Mouse (Mus musculus): ENCODE data around the gene Olfr193.
"Not testable (repeated sequence)": the region's sequence is repeated elsewhere in the genome, so short reads cannot be mapped to it uniquely, and the experiment has no call there.

The Olfr193 gene

DNA sequence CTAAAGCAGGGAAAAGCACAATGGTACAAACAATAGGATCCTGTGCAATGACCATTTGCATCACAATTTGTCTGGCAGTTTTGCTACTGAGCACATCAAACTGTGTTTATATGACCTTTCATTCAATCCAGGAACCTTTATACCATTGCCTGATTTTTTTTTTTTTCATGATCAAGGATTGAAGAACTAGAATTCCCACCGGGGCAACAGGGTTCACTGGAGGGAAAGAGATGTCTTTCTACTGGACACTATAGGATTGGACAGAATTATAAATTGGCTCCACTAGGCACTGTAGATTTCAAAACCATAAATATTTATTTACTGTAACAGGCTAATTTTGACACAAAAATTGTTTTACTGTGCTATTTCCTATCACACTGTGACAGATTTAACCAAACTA is at the start of gene Olfr193:
TSS of gene Olfr193 (minus strand) at position 101 of the 400 bp plus-strand sequence.
- no peak for DNase-seq (ENCODE audit: extremely low spot score, low read depth, low spot score)

DNA sequence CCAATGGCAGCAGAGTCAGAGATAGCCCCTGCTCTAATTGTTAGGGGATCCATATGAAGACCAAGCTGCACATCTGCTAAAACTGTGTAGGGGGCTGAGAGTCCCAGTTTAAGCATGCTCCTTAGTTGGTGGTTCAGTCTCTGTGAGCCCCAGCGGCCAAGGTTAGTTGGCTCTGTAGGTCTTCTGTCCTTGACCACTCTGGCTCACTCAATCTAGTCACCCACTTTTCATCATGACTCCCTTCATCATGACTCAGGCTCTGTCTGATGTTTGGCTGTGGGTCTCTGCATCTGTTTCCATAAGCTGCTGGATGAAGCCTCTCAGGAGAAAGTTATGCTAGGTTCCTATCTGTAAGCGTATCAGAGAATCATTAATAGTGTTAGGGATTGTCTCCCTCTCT is 40.3 kb upstream of the Olfr193 start:
- DNase-seq (ENCODE audit: extremely low spot score, low read depth, low spot score): no peak

DNA sequence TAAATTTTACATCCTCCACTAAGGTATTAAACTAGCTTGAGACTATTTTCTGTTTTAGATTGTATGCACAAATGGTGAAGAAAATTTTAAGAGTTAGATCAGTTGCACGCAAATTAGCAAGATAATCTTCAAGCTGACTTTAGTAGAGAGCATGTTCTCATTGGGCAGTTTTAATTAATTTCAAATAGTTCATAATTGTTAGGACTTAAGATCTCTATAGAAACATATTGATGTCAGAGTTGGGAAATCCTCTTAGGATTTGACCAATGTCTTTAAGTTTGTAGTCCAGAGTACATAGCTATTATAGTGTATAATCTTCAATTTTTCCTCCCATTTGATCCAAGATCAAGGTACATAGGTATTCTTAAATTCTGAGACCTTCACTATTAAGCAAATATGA is 35.1 kb upstream of the Olfr193 start, which contains the start of gene Olfr195:
TSS of gene Olfr195 (plus strand) at position 301 of the 400 bp plus-strand sequence.
- DNase-seq (ENCODE audit: extremely low spot score, low read depth, low spot score): no peak

DNA sequence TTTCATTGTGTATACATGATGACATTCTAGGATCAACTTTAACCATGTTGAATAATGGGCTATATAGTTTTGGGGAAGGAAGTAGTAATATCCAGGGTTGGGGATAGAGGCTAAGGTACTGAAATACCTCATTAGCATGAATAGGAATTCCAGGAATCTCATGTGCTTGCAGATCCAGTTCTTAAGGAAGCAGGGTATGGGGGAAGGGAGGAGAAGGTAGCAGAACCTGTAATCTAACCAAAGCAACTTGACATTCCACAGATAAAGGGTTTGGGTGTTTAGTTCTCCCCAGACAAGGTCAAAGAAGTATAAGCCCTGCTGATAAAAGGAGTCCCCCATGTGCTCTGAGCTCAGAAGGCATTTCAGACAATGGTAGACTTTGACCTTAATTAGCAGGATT is 29.4 kb upstream of the Olfr193 start:
- DNase-seq (ENCODE audit: extremely low spot score, low read depth, low spot score): no peak

DNA sequence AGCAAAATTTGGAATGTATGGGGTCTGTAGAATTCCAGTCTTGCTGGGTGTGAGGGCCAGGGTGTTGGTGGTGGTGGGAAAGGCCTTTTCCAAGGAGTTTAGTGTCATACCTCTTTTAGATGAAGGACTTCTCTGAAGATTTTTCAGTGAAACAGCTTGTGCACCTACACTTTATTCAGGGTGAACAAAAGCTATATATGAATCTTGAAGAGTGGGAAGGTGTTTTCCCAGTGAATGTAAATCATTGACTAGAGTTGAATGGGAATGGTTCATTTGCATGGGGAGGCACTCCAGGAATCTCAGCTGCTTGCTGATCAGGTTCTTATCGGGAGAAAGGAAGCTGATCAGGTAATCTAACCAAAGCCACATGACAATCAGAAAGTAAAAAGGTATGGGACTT is 19.1 kb upstream of the Olfr193 start:
- no peak for DNase-seq (ENCODE audit: extremely low spot score, low read depth, low spot score)

DNA sequence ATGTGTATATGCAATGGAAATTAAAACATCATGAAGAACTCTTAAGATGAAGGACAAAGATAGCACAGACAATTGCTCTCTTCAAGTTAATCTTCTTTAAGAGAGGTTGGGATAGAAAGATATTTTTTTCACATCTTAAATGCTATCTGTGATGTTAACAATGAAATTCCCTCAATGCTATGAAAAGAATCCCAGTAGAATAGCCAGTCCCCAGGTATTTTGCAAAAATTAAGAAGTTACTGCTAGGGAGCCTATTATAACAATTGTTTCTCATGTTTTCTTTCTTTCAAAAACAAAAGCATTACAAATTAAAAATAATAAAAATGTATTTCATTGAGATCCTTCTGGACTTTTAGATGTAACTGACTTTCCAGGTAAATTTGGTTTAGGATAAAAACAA is 9.3 kb upstream of the Olfr193 start, which contains the start of gene Olfr194:
TSS of gene Olfr194 (minus strand) at position 101 of the 400 bp plus-strand sequence.
- DNase-seq (ENCODE audit: extremely low spot score, low read depth, low spot score): no peak

DNA sequence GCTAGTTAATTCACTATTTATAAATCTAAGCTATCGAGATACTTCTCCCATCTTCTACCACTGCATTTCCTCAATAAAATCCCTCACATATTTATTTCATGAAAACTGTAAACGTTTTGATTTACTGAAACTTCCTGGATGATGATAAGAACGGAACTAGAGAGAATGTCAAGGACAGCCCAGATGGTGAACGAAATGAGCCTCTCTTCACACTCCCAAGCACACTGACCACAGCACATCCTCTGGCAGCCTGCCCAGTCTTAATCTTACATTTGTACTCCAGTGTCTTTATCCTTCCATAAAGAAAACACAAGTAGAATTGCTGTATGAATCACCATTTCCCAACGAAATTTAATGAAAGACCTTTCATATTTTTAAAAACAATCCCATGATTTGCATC is 3.2 kb downstream of the Olfr193 start:
- DNase-seq (ENCODE audit: extremely low spot score, low read depth, low spot score): not testable (repeated sequence)

DNA sequence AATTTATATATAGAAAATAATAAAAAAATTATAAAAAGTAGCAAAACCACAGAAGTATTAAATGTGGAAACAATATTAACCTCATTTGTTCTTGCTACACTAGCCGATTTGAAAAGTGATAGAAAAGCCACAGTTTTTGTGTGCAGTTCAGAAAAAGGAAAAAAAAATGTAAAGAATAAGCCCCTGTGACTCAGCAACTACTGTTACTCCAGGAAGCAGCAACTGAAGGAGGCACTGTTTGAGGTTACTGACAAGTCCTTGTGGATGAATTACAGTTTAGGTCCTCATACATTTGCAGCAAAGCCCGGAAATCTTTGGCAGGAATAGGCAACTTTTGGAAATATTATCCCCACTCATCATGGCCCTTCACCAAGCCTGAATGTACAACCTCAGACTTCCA is 6.4 kb downstream of the Olfr193 start:
- no peak for DNase-seq (ENCODE audit: extremely low spot score, low read depth, low spot score)

DNA sequence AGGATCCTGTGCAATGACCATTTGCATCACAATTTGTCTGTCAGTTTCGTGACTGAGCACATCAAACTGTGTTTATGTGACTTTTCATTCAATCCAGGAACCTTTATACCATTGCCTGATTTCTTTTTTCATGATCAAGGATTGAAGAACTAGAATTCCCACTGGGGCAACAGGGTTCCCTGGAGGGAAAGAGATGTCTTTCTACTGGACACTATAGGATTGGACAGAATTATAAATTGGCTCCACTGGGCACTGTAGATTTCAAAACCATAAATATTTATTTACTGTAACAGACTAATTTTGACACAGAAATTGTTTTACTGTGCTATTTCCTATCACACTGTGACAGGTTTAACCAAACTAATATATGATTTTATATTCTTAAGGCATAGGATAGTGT is 22.0 kb downstream of the Olfr193 start, which contains the start of gene Olfr191:
TSS of gene Olfr191 (minus strand) at position 101 of the 400 bp plus-strand sequence.
- DNase-seq (ENCODE audit: extremely low spot score, low read depth, low spot score): not testable (repeated sequence)

DNA sequence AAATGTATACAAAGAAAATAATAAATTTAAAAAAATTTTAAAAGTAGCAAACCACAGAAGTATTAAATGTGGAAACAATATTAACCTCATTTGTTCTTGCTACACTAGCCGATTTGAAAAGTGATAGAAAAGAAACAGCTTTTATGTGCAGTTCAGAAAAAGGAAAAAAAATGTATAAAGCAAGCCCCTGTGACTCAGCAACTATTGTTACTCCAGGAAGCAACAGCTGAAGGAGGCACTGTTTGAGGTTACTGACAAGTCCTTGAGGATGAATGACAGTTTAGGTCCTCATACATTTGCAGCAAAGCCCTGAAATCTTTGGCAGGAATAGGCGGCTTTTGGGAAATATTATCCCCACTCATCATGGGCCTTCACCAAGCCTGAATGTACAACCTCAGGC is 30.6 kb downstream of the Olfr193 start:
- not testable (repeated sequence) for DNase-seq (ENCODE audit: extremely low spot score, low read depth, low spot score)

DNA sequence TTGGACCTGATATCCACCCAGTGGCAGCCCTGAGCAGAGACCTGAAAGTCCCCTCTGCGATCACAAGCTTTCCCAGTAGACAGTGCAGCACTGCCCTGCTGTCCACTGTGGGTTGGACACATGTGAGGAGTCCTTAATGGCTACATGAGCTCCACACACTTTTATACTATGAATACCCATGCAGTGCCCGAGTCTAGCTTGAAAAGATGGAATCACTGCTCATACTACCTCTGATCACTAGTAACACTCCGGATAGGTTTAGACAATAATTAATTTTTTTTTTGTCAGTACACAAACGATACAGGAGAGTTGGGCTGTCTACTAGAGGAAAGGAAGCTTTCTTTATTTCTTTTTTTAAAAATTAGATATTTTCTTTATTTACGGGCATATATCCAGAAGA is 33.8 kb downstream of the Olfr193 start, which contains the start of gene Olfr190:
TSS of gene Olfr190 (minus strand) at position 101 of the 400 bp plus-strand sequence.
- DNase-seq (ENCODE audit: extremely low spot score, low read depth, low spot score): no peak

DNA sequence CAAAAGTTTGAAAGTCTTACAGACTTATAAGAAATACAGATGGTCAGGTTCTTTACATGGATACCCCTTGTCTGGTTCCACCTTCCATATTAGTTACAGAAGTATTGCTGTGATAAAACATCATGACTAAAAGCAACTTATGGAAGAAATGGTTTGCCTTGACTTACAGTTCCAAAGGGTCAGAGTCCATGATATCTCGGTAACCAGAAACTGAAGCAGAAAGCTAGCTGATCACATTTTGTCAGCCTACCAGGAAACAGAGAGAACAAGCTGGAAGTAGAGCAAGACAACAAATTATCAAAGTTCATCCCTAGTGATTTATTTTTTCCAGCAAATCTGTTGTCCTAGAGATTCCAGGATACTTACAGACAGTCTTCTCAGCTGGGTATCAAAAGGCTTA is 38.2 kb downstream of the Olfr193 start:
- no peak for DNase-seq (ENCODE audit: extremely low spot score, low read depth, low spot score)

DNA sequence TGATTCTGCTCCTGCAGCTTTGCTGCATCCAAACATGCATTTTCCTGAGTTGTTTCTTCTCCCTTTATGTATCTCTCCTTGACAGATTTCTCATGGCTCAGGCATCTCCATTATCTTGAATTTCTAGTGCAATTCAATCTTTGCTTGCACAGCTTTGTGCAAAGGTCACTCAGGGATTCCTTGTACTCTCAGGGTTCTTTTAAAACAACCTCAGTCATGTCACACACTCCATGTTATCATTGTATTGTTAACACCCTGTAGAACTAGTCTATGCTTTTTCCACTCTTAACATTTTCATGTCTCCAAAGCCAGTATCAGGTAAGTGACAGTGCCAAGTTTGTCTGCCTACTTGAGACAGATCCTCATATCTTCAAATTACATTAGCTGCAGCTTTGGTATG is 39.9 kb downstream of the Olfr193 start:
- DNase-seq (ENCODE audit: extremely low spot score, low read depth, low spot score): no peak

DNA sequence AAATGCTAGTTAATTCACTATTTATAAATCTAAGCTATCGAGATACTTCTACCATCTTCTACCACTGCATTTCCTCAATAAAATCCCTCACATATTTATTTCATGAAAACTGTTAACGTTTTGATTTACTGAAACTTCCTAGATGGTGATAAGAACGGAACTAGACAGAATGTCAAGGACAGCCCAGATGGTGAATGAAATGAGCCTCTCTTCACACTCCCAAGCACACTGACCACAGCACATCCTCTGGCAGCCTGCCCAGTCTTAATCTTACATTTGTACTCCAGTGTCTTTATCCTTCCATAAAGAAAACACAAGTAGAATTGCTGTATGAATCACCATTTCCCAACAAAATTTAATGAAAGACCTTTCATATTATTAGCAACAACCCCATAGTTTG is 49.3 kb downstream of the Olfr193 start:
- not testable (repeated sequence) for DNase-seq (ENCODE audit: extremely low spot score, low read depth, low spot score)
